Mouse (Mus musculus) Muller cell, postnatal 12 days (primary cell): Measurements from ENCODE around the gene Nxpe3.

Source experiments
- DNase-seq: peaks from one replicate; pipeline ENCODE4 v3.0.0-alpha.2; 2015; ENCODE audit errors: inconsistent ontology term

Nxpe3 gene

GRCm38 (mm10) chr16:55811792-55812191, 83.3 kb downstream of the Nxpe3 start:
- DNase-seq, result no peak

GRCm38 (mm10) chr16:55809779-55810514, 85.1 kb downstream of the Nxpe3 start:
- no peak for DNase-seq

- DNase-seq, result no peak
Measured at GRCm38 (mm10) chr16:55809345-55809744, 85.7 kb downstream of the Nxpe3 start.

GRCm38 (mm10) chr16:55807505-55807932, 87.6 kb downstream of the Nxpe3 start:
- DNase-seq, result peak; percentile 72

- no peak for DNase-seq
Measured at GRCm38 (mm10) chr16:55804799-55805198, 90.3 kb downstream of the Nxpe3 start.

GRCm38 (mm10) chr16:55801629-55802028, 93.5 kb downstream of the Nxpe3 start:
- no peak for DNase-seq

GRCm38 (mm10) chr16:55798845-55799244, 96.2 kb downstream of the Nxpe3 start:
- no peak for DNase-seq

GRCm38 (mm10) chr16:55790326-55790725, 104.8 kb downstream of the Nxpe3 start:
- no peak for DNase-seq
